Mouse (Mus musculus) E14TG2a.4 (cell line): Measurements from ENCODE around the gene Sorbs2.

ENCODE experiments used
- H3K27me3 ChIP-seq: 2 replicates; pipeline ENCODE4 v1.6.1; 2014; ENCODE audit warnings: low read length, control low read depth; ENCODE audit not compliant: insufficient read depth
- H3K36me3 ChIP-seq: 2 replicates; pipeline ENCODE4 v1.6.1; 2014; ENCODE audit warnings: low read length, control low read depth; ENCODE audit not compliant: insufficient read depth
- H3K4me1 ChIP-seq: replicated peaks from 2 replicates; pipeline ENCODE4 v1.6.1; 2014; ENCODE audit warnings: low read depth, low read length, control low read depth
- H3K4me3 ChIP-seq: replicated peaks from 2 replicates; pipeline ENCODE4 v1.5.1; 2014; ENCODE audit warnings: mild to moderate bottlenecking, low read length
- H3K9me3 ChIP-seq: 2 replicates; pipeline ENCODE4 v1.6.1; 2014; ENCODE audit warnings: low read length, control low read depth
- CTCF ChIP-seq: conservative IDR thresholded peaks from 2 replicates; pipeline ENCODE4 v1.5.1; 2014; ENCODE audit warnings: low read length
- NANOG ChIP-seq: IDR thresholded peaks from 2 replicates; pipeline ENCODE4 v1.6.1; 2014; ENCODE audit warnings: borderline replicate concordance, low read length, mixed read lengths
- POU5F1 ChIP-seq: IDR thresholded peaks from 2 replicates; pipeline ENCODE4 v1.6.1; 2014; ENCODE audit warnings: low read length, borderline replicate concordance

Gene Sorbs2

GRCm38 (mm10) chr8:45774841-45775240 lies 267.3 kb downstream of the Sorbs2 start:
- no peaks in the 10 kb centered on the region for H3K4me1 ChIP-seq
- H3K4me3 ChIP-seq, result no peak overlapping the region
- H3K36me3 ChIP-seq, result no peaks in the 10 kb centered on the region
- no peaks in the 10 kb centered on the region for H3K27me3 ChIP-seq
- TF ChIP-seq NANOG, result no peak
- no peak for TF ChIP-seq POU5F1
- no peak for TF ChIP-seq CTCF
- H3K9me3 ChIP-seq, result no peaks in the 10 kb centered on the region

- Histone ChIP-seq H3K4me1 (no peaks in the 10 kb centered on the region), H3K36me3 (no peaks in the 10 kb centered on the region), H3K27me3 (no peaks in the 10 kb centered on the region), H3K4me3 (no peak overlapping the region), H3K9me3 (no peaks in the 10 kb centered on the region)
- TF ChIP-seq CTCF (no peak), NANOG (no peak), POU5F1 (no peak)
Measured at GRCm38 (mm10) chr8:45775481-45775880, 267.9 kb downstream of the Sorbs2 start.

GRCm38 (mm10) chr8:45776366-45776765 lies 268.8 kb downstream of the Sorbs2 start:
- Histone ChIP-seq H3K4me1 (no peaks in the 10 kb centered on the region), H3K36me3 (no peaks in the 10 kb centered on the region), H3K9me3 (no peaks in the 10 kb centered on the region), H3K4me3 (no peak overlapping the region), H3K27me3 (no peaks in the 10 kb centered on the region)
- TF ChIP-seq NANOG (no peak), POU5F1 (no peak), CTCF (no peak)

GRCm38 (mm10) chr8:45776977-45777376 lies 269.4 kb downstream of the Sorbs2 start:
- Histone ChIP-seq H3K4me3 (no peak overlapping the region), H3K9me3 (no peaks in the 10 kb centered on the region), H3K4me1 (no peaks in the 10 kb centered on the region), H3K36me3 (no peaks in the 10 kb centered on the region), H3K27me3 (no peaks in the 10 kb centered on the region)
- TF ChIP-seq POU5F1, result no peak

GRCm38 (mm10) chr8:45780585-45780984 lies 273.0 kb downstream of the Sorbs2 start:
- Histone ChIP-seq H3K36me3 (no peaks in the 10 kb centered on the region), H3K27me3 (no peaks in the 10 kb centered on the region), H3K4me1 (peaks cover 3% of the 10 kb centered on the region; the same call in 1 of the 2 replicates), H3K9me3 (no peaks in the 10 kb centered on the region), H3K4me3 (no peak overlapping the region)
- TF ChIP-seq CTCF (peak; percentile 33), POU5F1 (no peak)

GRCm38 (mm10) chr8:45788610-45789009 lies 281.0 kb downstream of the Sorbs2 start:
- Histone ChIP-seq H3K27me3 (no peaks in the 10 kb centered on the region), H3K9me3 (no peaks in the 10 kb centered on the region), H3K36me3 (no peaks in the 10 kb centered on the region), H3K4me1 (no peaks in the 10 kb centered on the region), H3K4me3 (no peak overlapping the region)
- TF ChIP-seq CTCF (no peak), NANOG (no peak), POU5F1 (no peak)

DNA sequence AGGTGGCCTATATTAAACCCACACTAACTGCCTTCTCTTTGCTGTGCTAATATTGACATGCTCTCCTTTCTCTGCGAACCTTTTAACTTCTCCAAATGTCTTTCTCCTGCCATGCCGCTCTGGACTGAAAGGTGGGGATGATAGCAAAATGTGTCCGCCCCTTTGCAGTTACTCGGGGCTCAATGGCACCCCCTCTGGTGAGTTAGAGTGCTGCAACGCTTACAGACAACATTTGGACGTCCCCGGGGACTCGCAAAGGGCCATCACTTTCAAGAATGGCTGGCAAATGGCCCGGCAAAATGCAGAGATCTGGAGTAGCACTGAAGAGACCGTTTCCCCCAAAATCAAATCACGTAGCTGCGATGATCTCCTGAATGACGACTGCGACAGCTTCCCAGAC lies 287.3 kb downstream of the Sorbs2 start:
- Histone ChIP-seq H3K4me3 (no peak overlapping the region), H3K27me3 (peaks cover 4% of the 10 kb centered on the region; the same call in 1 of the 2 replicates), H3K4me1 (no peaks in the 10 kb centered on the region), H3K36me3 (no peaks in the 10 kb centered on the region), H3K9me3 (no peaks in the 10 kb centered on the region)
- TF ChIP-seq POU5F1 (no peak), CTCF (peak; percentile 57)

GRCm38 (mm10) chr8:45796331-45796740 lies 288.7 kb downstream of the Sorbs2 start:
- Histone ChIP-seq H3K27me3 (peaks cover 4% of the 10 kb centered on the region; the same call in 1 of the 2 replicates), H3K9me3 (peaks cover 10% of the 10 kb centered on the region), H3K4me1 (no peaks in the 10 kb centered on the region), H3K36me3 (no peaks in the 10 kb centered on the region), H3K4me3 (no peak overlapping the region)
- TF ChIP-seq CTCF (peak; percentile 72), NANOG (no peak)

- H3K9me3 ChIP-seq, result peaks cover 21% of the 10 kb centered on the region
- no peaks in the 10 kb centered on the region for H3K4me1 ChIP-seq
- peaks cover 4% of the 10 kb centered on the region; the same call in 1 of the 2 replicates for H3K27me3 ChIP-seq
- H3K36me3 ChIP-seq, result no peaks in the 10 kb centered on the region
- no peak for TF ChIP-seq NANOG
- TF ChIP-seq POU5F1, result no peak
- TF ChIP-seq CTCF, result no peak
- no peak overlapping the region for H3K4me3 ChIP-seq
Measured at GRCm38 (mm10) chr8:45799517-45799916, 291.9 kb downstream of the Sorbs2 start.

GRCm38 (mm10) chr8:45808597-45808996 lies 301.0 kb downstream of the Sorbs2 start:
- Histone ChIP-seq H3K36me3 (no peaks in the 10 kb centered on the region), H3K4me3 (no peak overlapping the region), H3K27me3 (peaks cover 4% of the 10 kb centered on the region; the same call in 1 of the 2 replicates), H3K9me3 (peaks cover 15% of the 10 kb centered on the region), H3K4me1 (no peaks in the 10 kb centered on the region)
- TF ChIP-seq CTCF, result no peak
- TF ChIP-seq POU5F1, result no peak
- TF ChIP-seq NANOG, result no peak
